Mouse (Mus musculus): ENCODE measurements around the gene Myo1e. TPM values are rescaled to one million over a fixed set of nuclear protein-coding genes. Genes with fewer than 3 reads are reported as not detected.
A peak's percentile ranks its signal among the peaks of the same experiment; 100 is the strongest.

The Myo1e gene
- polyA plus RNA-seq, 1 experiment from 2014 or later: 17.6 TPM

DNA sequence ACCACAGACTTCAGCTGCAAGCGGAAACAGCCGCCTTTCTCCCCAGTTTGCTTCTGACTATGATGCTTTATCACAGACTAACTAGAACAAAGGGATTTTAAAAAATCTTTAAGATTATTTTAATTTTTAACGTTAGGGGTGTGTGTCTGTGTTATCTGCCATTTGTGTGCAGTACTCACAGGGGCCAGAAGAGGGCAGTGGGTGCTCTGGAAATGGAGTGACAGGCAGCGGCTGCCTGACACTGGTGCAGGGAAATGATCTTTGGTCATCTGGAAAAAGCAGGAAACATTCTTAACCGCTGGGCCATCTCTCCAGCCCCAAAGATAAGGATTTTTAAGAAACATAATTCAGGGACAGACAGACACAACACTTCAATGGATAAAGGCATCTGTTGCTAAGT is 4.4 kb upstream of the Myo1e start:
- H3K27me3 ChIP-seq (replicated peaks; ENCODE audit: low read depth, poor library complexity, severe bottlenecking): peaks cover 12% of the 10 kb centered on the region
- no peaks in the 10 kb centered on the region for H3K9me3 ChIP-seq
- peak; percentile 62 for DNase-seq (ENCODE audit: low spot score)
- H3K4me1 ChIP-seq: peaks cover 10% of the 10 kb centered on the region; the same call in 1 of the 2 replicates
- H3K4me3 ChIP-seq: no peak overlapping the region
- H3K36me3 ChIP-seq (replicated peaks): no peaks in the 10 kb centered on the region
- 67% methylated on average over 5 of the region's 5 CpGs for WGBS
- no peak overlapping the region for H3K27ac ChIP-seq (replicated peaks)

DNA sequence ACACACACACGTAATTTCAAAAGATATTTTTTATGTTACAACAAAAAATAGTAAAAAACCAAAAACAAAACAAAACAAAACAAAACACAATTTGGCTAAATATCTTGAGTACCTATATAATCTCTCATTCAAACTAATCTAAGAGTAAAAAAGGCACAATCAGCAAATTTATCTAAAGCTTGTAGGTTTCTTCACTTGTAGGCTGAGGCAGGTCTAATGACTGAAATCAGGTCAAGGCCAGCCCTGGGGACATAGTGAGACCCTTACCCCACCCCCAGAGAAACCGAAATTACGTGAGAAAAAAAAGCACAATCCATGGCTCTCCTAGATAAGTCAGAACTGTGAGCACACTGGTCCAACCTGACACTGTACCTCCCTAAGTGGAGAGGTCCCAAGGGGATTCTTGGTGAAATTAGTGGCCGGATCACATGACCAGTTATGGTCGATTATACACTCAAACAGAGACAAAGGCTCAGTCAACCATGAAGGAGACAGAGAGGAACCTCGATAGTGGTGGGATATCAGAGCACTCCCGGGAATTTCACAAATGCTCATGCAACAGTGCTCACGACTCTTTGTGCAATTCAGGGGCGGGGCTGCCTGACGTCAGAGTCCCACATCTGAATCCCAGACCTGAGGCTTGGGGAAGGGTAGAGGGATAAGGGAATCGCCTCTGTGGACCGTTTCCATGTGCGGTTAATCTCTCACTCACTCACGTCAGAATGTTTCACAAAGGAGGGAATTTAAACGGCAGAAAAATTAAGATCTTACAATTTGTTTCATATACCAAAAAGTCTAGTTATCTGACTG is 3.7 kb upstream of the Myo1e start:
- no peak overlapping the region for H3K27ac ChIP-seq (replicated peaks)
- peaks cover 12% of the 10 kb centered on the region for H3K27me3 ChIP-seq (replicated peaks; ENCODE audit: low read depth, poor library complexity, severe bottlenecking)
- H3K9me3 ChIP-seq: no peaks in the 10 kb centered on the region
- 60% methylated on average over 15 of the region's 15 CpGs for WGBS
- H3K4me3 ChIP-seq: no peak overlapping the region
- peaks cover 17% of the 10 kb centered on the region for H3K4me1 ChIP-seq
- DNase-seq (ENCODE audit: low spot score): no peak
- H3K36me3 ChIP-seq (replicated peaks): no peaks in the 10 kb centered on the region

DNA sequence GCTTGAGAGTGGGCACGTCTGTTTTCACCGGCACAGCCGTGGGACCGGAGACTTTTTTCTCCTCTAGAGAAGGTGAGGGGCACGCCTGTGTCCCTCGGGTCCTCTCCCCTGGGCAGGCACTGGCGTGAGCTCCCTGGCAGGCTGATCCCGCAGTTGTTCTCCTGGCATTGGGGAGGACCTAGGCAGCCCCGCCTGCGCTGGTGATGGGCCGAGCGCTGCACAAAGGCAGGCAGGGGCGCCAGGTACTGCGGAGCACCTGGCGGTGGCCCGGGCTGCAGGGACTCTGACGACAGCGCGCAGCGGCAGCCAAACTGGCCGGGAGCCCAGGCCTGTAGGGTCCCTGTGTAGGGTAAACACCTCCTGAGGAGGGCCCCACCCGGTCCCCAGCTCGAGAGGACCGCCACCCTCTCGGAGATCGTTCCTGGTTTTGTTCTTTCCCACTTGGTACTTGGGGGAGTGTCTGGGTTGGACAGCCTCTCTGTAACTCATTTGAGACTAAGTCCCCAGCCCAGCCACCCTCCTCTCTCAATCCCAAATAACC is 901 bp downstream of the Myo1e start:
- under 1% methylated on average over 26 of the region's 26 CpGs for WGBS
- no peaks in the 10 kb centered on the region for H3K36me3 ChIP-seq (replicated peaks)
- H3K27ac ChIP-seq (replicated peaks): peak overlapping the region; percentile 88
- peak; percentile 63 for DNase-seq (ENCODE audit: low spot score)
- peaks cover 33% of the 10 kb centered on the region for H3K4me1 ChIP-seq
- peaks cover 16% of the 10 kb centered on the region for H3K27me3 ChIP-seq (replicated peaks; ENCODE audit: low read depth, poor library complexity, severe bottlenecking)
- peak overlapping the region; percentile 89 for H3K4me3 ChIP-seq
- H3K9me3 ChIP-seq: no peaks in the 10 kb centered on the region

DNA sequence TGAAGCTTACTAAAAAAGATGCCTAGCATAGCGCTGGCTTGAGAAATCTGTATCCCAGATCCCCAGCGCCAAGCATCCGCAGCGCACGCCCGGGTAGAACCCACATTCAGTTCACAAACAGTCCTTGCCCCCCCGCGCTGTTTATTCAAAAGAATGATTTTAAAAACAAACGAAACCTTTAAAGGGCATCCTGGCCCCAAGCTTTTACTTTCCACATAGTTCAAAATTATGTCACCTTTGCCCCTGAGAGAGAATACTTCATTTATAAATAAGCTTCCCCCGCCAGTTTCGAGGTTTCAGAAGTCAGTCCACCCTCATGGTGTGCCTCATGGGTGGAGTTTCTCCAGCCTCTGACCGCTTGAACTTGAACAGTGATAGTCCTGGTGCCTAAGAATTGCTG is 1.6 kb downstream of the Myo1e start:
- Histone ChIP-seq H3K4me1 (peaks cover 33% of the 10 kb centered on the region), H3K36me3 (replicated peaks) (no peaks in the 10 kb centered on the region), H3K27me3 (replicated peaks; ENCODE audit: low read depth, poor library complexity, severe bottlenecking) (peaks cover 16% of the 10 kb centered on the region), H3K4me3 (peak overlapping the region; percentile 89), H3K27ac (replicated peaks) (no peak overlapping the region), H3K9me3 (no peaks in the 10 kb centered on the region)
- WGBS: 17% methylated on average over 12 of the region's 12 CpGs
- DNase-seq (ENCODE audit: low spot score): peak; percentile 21

DNA sequence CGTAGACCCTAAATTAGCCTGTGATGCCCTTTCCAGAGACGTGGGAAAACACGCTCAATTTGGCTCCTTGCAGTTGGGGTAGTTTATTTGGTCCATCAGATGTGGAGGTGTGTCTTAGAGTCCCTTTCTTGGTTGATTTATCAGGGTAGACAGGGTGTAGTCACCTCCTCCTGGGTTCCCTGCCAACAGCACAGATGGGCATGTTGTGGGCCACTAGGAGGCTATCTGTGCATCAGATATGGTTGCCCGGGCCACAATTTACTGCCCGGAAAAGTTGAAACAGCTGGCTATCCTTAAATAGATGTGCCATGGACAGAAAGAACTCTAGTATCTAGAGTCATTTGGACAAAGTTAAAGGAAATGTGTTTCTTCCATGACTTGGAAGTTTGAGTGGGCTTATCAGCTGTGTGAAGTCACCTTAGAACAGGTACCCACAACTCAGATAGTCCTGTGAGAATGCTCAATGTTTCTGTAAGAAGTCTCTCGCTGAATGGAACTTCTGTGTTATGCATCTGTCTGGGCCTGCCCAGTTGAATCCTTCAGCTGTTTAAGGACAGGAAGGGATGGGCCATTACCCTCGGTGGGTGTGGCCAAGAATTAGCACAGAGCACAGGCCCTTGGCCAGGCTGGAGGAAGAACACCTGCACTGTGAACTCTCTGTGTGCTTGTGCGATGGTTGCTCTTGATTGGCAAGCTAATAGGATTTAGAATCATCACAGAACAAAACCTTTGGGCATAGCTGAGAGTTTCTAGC is 2.3 kb downstream of the Myo1e start:
- Histone ChIP-seq H3K27ac (replicated peaks) (no peak overlapping the region), H3K4me3 (peak overlapping the region; percentile 13; the same call in 1 of the 2 replicates), H3K4me1 (peaks cover 33% of the 10 kb centered on the region), H3K9me3 (no peaks in the 10 kb centered on the region), H3K36me3 (replicated peaks) (no peaks in the 10 kb centered on the region), H3K27me3 (replicated peaks; ENCODE audit: low read depth, poor library complexity, severe bottlenecking) (peaks cover 16% of the 10 kb centered on the region)
- WGBS: 75% methylated on average over 8 of the region's 8 CpGs
- peak; percentile 25 for DNase-seq (ENCODE audit: low spot score)

DNA sequence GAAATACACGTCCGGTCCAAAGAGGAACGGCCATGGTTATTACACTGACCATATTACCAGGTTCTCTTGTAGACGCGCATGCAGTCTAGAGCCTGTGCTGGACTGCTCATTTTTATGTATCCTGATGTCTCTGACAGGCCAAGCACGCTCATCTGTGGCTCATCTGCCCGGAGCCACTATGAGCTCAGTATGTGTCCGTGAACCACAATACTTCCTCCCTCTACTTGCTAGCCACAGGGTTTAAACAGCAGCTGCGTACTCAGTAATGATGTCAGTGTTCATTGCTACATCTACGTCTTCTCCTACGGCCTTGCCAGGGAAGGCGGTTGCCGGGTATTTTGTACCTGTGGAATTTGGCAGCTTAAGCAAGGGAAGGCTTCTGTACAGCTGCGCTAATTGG is 4.5 kb downstream of the Myo1e start:
- H3K4me3 ChIP-seq: no peak overlapping the region
- 91% methylated on average over 14 of the region's 14 CpGs for WGBS

DNA sequence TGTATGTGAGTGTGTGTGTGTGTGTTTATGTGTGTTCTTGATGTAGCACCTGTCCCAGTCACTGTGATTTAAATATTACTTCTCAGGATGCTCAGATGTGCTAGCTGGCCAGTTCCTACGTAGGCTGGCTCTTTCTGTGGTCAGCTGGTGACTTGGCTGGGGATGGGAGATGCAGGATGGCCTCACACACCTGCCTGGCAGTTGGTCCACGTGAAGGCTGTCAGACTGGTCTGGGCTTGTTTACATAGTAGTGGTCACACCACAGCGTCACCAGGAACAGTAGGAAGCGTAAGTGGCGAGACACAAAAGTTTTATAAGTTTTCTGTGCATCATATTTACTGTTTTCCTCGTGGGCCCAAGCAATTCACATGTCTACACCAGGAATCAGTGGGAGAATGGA is 9.4 kb downstream of the Myo1e start:
- DNase-seq (ENCODE audit: low spot score): no peak
- Histone ChIP-seq H3K4me1 (peaks cover 3% of the 10 kb centered on the region; the same call in 1 of the 2 replicates), H3K27me3 (replicated peaks; ENCODE audit: low read depth, poor library complexity, severe bottlenecking) (no peaks in the 10 kb centered on the region), H3K27ac (replicated peaks) (no peak overlapping the region), H3K9me3 (no peaks in the 10 kb centered on the region), H3K36me3 (replicated peaks) (no peaks in the 10 kb centered on the region), H3K4me3 (no peak overlapping the region)
- WGBS: 75% methylated on average over 6 of the region's 6 CpGs

More for the DNA sequence above, 4.5 kb downstream of the Myo1e start:
- DNase-seq (ENCODE audit: low spot score): no peak
- Histone ChIP-seq H3K36me3 (replicated peaks) (no peaks in the 10 kb centered on the region), H3K27ac (replicated peaks) (no peak overlapping the region), H3K27me3 (replicated peaks; ENCODE audit: low read depth, poor library complexity, severe bottlenecking) (peaks cover 4% of the 10 kb centered on the region; the same call in 1 of the 2 replicates), H3K4me1 (peaks cover 26% of the 10 kb centered on the region), H3K9me3 (no peaks in the 10 kb centered on the region)

DNA sequence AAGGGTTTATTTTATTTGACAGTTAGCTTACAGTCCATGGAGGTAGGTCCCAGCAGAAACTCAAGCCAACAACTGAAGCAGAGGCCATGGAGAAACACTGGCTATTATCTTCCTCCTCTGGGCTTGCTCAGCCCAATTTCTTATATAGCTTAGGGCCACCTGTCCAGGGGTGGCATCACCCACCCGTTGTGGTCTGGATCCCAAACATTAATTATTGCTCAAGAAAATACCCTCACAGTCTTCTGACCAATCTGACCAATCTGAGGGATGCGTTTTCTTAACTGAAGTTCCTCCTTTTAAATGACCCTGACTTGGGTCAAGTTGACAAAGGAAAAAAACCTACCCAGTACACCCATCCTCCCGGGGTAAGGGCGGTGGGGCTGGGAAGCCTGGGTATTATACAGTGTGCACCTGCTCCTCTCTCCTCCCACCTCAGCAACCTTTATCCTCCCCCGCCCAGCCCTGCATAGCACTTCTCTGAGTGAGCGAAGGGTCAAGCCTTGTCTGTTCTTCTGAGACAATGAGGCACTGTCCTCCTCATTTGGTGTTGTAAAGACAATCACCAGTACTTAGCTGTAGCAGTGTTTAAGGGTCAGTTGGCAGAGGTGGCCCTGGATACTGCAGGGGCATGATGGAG is 12.3 kb downstream of the Myo1e start:
- H3K36me3 ChIP-seq (replicated peaks): no peaks in the 10 kb centered on the region
- H3K4me3 ChIP-seq: no peak overlapping the region
- no peaks in the 10 kb centered on the region for H3K27me3 ChIP-seq (replicated peaks; ENCODE audit: low read depth, poor library complexity, severe bottlenecking)
- H3K27ac ChIP-seq (replicated peaks): no peak overlapping the region
- WGBS: 71% methylated on average over 6 of the region's 6 CpGs
- DNase-seq (ENCODE audit: low spot score): no peak
- H3K9me3 ChIP-seq: no peaks in the 10 kb centered on the region
- H3K4me1 ChIP-seq: peaks cover 8% of the 10 kb centered on the region

DNA sequence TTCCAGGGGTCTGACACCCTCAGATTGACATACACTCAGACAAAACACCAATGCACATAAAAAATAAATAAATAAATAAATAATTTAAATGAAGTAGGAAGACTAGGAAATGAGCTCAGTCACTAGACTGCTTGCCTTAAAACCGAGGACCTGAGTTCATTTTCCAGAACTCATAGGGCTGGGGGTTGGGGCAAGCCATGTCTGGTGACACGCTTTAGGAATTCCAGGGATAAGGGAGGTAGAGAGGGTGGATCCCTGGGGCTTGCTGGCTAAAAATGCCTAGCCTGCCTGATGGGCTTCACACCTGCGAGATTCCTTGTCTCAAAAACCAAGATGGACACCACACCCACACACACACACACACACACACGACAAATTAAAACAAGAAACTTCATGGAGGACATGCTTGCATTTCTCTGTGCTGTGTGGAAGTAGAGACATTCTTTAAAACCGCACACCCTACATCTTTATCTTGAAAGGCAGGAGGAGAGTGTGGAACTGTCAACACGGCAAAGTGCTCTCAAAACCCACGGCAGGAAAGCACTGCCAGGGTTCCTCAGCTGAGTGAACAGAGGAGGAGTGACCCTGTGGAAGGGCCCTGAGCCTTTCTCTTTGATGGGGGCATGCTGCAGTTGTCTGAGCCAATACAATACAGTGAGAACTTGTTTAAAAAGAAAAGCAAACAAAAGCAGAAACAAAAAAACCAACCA is 13.5 kb downstream of the Myo1e start:
- Histone ChIP-seq H3K36me3 (replicated peaks) (no peaks in the 10 kb centered on the region), H3K9me3 (no peaks in the 10 kb centered on the region), H3K4me1 (peaks cover 8% of the 10 kb centered on the region), H3K27ac (replicated peaks) (no peak overlapping the region), H3K27me3 (replicated peaks; ENCODE audit: low read depth, poor library complexity, severe bottlenecking) (no peaks in the 10 kb centered on the region), H3K4me3 (no peak overlapping the region)
- DNase-seq (ENCODE audit: low spot score): no peak
- WGBS: 77% methylated on average over 7 of the region's 7 CpGs

DNA sequence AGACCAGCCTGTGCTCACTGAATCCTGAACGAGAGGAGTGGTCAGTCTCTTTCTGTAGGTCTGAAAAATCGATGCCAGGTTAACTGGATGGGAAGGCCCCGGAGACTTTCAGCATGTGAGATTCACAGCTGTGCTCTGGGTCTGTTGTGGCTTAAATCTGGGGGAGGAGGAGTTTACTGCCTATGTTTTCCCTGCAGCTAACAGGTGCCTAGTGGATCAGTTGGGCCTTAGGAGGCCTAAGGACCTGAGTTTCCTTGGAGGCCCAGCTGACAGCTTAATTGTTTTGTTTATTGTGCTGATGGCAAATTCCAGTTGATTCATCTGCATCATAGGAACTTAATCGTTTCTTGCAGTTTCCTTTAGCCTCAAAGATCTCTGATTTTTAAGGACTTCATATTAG is 16.0 kb downstream of the Myo1e start:
- peaks cover 8% of the 10 kb centered on the region for H3K4me1 ChIP-seq
- H3K36me3 ChIP-seq (replicated peaks): no peaks in the 10 kb centered on the region
- no peak for DNase-seq (ENCODE audit: low spot score)
- H3K27me3 ChIP-seq (replicated peaks; ENCODE audit: low read depth, poor library complexity, severe bottlenecking): no peaks in the 10 kb centered on the region
- WGBS: 85% methylated on average over 4 of the region's 4 CpGs
- H3K4me3 ChIP-seq: no peak overlapping the region
- H3K27ac ChIP-seq (replicated peaks): no peak overlapping the region
- no peaks in the 10 kb centered on the region for H3K9me3 ChIP-seq

DNA sequence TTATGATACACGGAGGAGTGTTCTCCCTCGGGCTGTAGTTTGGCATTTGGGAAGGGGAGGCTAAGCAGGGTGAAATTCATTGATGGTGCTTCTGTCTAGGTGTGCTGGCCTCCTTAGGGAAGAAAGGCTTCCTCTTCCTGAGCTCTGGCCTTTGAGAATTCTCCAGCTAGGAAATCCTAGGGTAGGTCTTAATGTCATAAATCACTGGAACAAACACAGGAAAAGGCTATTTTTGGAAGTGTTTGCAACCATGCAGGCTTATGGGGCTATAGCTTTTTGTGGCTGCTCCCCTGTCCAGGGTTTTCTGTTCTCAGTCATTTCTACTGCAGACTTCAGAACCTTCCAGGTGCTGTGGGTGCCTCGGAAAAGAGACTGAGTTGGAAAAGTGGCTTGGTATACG is 16.9 kb downstream of the Myo1e start:
- Histone ChIP-seq H3K27me3 (replicated peaks; ENCODE audit: low read depth, poor library complexity, severe bottlenecking) (no peaks in the 10 kb centered on the region), H3K36me3 (replicated peaks) (no peaks in the 10 kb centered on the region), H3K9me3 (no peaks in the 10 kb centered on the region), H3K4me3 (no peak overlapping the region), H3K4me1 (peaks cover 8% of the 10 kb centered on the region), H3K27ac (replicated peaks) (no peak overlapping the region)
- WGBS: 86% methylated on average over 4 of the region's 4 CpGs
- DNase-seq (ENCODE audit: low spot score): no peak

DNA sequence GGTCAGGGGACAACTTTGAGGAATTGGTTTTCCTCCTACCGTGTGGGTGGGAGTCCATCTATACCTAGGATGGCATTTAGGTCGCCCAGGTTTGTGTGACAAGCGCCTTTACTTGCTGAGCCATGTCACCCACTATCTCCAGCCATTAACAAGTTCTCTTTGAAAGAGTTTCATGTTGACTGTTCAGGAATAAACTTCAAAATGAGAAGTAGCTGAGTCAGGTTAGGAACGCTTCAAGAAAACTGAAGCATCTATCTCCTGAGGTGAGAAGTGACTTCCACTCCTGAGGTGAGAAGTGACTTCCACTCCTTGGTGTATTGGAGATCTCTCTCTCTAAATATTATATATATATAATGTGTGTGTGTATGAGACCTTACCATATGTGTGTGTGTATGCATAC is 19.2 kb downstream of the Myo1e start:
- Histone ChIP-seq H3K27ac (replicated peaks) (no peak overlapping the region), H3K9me3 (no peaks in the 10 kb centered on the region), H3K4me3 (no peak overlapping the region), H3K27me3 (replicated peaks; ENCODE audit: low read depth, poor library complexity, severe bottlenecking) (no peaks in the 10 kb centered on the region), H3K36me3 (replicated peaks) (no peaks in the 10 kb centered on the region), H3K4me1 (peaks cover 5% of the 10 kb centered on the region; the same call in 1 of the 2 replicates)
- 91% methylated on average over 4 of the region's 4 CpGs for WGBS
- DNase-seq (ENCODE audit: low spot score): no peak
